Mouse (Mus musculus) stomach, embryonic 14.5 days (tissue): ENCODE measurements around the gene Mrpl12. TPM values are rescaled to one million over a fixed set of nuclear protein-coding genes. Genes with fewer than 3 reads are reported as not detected.

Experiments used
- ATAC-seq: fragments of 200-750 bp; cut with Nextera tagmentation; 2 replicates; pipeline ENCODE4 v1.8.0; 2017; ENCODE audit warnings: low read depth, moderate TSS enrichment; ENCODE audit not compliant: insufficient number of reproducible peaks, insufficient read depth, low FRiP score
- H3K27ac ChIP-seq: fragments of 300-500 bp; sonication (generic); 2 replicates; pipeline ENCODE4 v1.5.1; 2014; ENCODE audit warnings: mild to moderate bottlenecking, low read length, moderate library complexity, mixed read lengths
- H3K27me3 ChIP-seq: fragments of 300-500 bp; sonication (generic); 2 replicates; pipeline ENCODE4 v1.6.1; 2014; ENCODE audit warnings: low read length, control low read depth, mixed read lengths; ENCODE audit not compliant: control insufficient read depth, insufficient read depth
- H3K36me3 ChIP-seq: fragments of 300-500 bp; sonication (generic); 2 replicates; pipeline ENCODE4 v1.6.1; 2014; ENCODE audit warnings: mild to moderate bottlenecking, control low read depth, low read length, moderate library complexity, mixed read lengths; ENCODE audit not compliant: control insufficient read depth, insufficient read depth
- H3K4me1 ChIP-seq: fragments of 300-500 bp; sonication (generic); 2 replicates; pipeline ENCODE4 v1.6.1; 2014; ENCODE audit warnings: low read length, control low read depth, mixed read lengths; ENCODE audit not compliant: control insufficient read depth, insufficient read depth
- H3K4me2 ChIP-seq: fragments of 300-500 bp; sonication (generic); replicated peaks from 2 replicates; pipeline ENCODE4 v1.6.1; 2014; ENCODE audit warnings: low read depth, low read length, control low read depth
- H3K4me3 ChIP-seq: fragments of 300-500 bp; sonication (generic); 2 replicates; pipeline ENCODE4 v1.5.1; 2014; ENCODE audit warnings: low read depth, low read length, control low read depth
- H3K9ac ChIP-seq: fragments of 300-500 bp; sonication (generic); replicated peaks from 2 replicates; pipeline ENCODE4 v1.6.1; 2014; ENCODE audit warnings: low read depth, mild to moderate bottlenecking, control low read depth, low read length, moderate library complexity, mixed read lengths
- H3K9me3 ChIP-seq: fragments of 300-500 bp; sonication (generic); 2 replicates; pipeline ENCODE4 v1.6.1; 2016; ENCODE audit warnings: low read depth, low read length, control low read depth; ENCODE audit not compliant: control insufficient read depth
- WGBS: fragments of 180-500 bp; shearing (Covaris S2); extraction: QIAGEN DNeasy Blood & Tissue Kit; methylation state at CpG from one replicate; pipeline ENCODE4 v1.1.7; 2014; 5-methylcytosine and 5-hydroxymethylcytosine counted together
- polyA plus RNA-seq: library from polyadenylated mRNA; unstranded; fragments of >200 nt; fragmentation: Nextera tagmentation; extraction: Ambion mirVana; gene quantifications from 2 replicates; pipeline ENCODE4 v1.2.1, GENCODE M21; 2014

Mrpl12 gene
- polyA plus RNA-seq, 1 experiment from 2014 or later: 153 TPM

GRCm38 (mm10) chr11:120497436-120497835 lies 13.0 kb downstream of the Mrpl12 start:
- WGBS: 90% methylated on average over 3 of the region's 3 CpGs
- Histone ChIP-seq H3K36me3 (peaks cover 38% of the 10 kb centered on the region), H3K4me2 (no peak overlapping the region), H3K4me3 (no peak overlapping the region), H3K9me3 (no peaks in the 10 kb centered on the region), H3K27me3 (no peaks in the 10 kb centered on the region), H3K9ac (no peak overlapping the region), H3K27ac (no peak overlapping the region), H3K4me1 (peaks cover 10% of the 10 kb centered on the region)
- ATAC-seq: no peak

GRCm38 (mm10) chr11:120498226-120498625 lies 13.8 kb downstream of the Mrpl12 start:
- no peak for ATAC-seq
- H3K36me3 ChIP-seq: peaks cover 38% of the 10 kb centered on the region
- no peaks in the 10 kb centered on the region for H3K9me3 ChIP-seq
- peaks cover 5% of the 10 kb centered on the region for H3K4me1 ChIP-seq
- no peak overlapping the region for H3K27ac ChIP-seq
- no peaks in the 10 kb centered on the region for H3K27me3 ChIP-seq
- H3K4me3 ChIP-seq: no peak overlapping the region
- H3K9ac ChIP-seq: no peak overlapping the region
- 93% methylated on average over 12 of the region's 12 CpGs for WGBS
- H3K4me2 ChIP-seq: no peak overlapping the region

GRCm38 (mm10) chr11:120498891-120499290 lies 14.5 kb downstream of the Mrpl12 start:
- H3K4me3 ChIP-seq: no peak overlapping the region
- H3K4me1 ChIP-seq: no peaks in the 10 kb centered on the region
- 84% methylated on average over 5 of the region's 5 CpGs for WGBS
- no peak for ATAC-seq
- H3K27me3 ChIP-seq: no peaks in the 10 kb centered on the region
- no peak overlapping the region for H3K9ac ChIP-seq
- H3K27ac ChIP-seq: no peak overlapping the region; the same call in 1 of the 2 replicates
- H3K36me3 ChIP-seq: peaks cover 38% of the 10 kb centered on the region
- H3K9me3 ChIP-seq: no peaks in the 10 kb centered on the region
- no peak overlapping the region for H3K4me2 ChIP-seq

DNA sequence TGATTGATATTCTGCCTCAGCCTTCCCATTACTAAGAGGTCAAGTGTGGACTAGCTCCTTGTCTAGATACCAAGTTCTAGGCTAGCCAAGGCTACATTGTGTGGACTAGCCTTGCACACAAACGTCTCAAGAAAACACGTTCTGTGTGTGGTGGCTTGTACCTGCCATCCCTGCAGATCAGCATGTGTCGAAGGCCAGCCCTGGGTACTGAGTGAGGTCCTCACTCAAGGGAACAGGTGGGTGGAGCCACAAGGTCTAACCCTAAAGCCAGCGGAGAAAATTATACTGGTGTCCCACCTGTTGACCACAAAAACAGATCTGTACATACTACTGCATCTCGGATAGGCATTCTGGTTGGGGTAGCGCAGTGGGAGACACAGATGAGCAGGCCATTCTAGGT lies 15.5 kb downstream of the Mrpl12 start:
- Histone ChIP-seq H3K9me3 (no peaks in the 10 kb centered on the region), H3K27ac (peak overlapping the region; percentile 78; the same call in 1 of the 2 replicates), H3K27me3 (no peaks in the 10 kb centered on the region), H3K4me2 (no peak overlapping the region), H3K36me3 (peaks cover 34% of the 10 kb centered on the region), H3K4me3 (no peak overlapping the region), H3K4me1 (no peaks in the 10 kb centered on the region), H3K9ac (no peak overlapping the region)
- WGBS: 71% methylated on average over 6 of the region's 6 CpGs
- ATAC-seq: no peak

GRCm38 (mm10) chr11:120500357-120500756 lies 15.9 kb downstream of the Mrpl12 start:
- ATAC-seq: peak; percentile 57; the same call in 1 of the 2 replicates
- no peaks in the 10 kb centered on the region for H3K27me3 ChIP-seq
- H3K36me3 ChIP-seq: peaks cover 29% of the 10 kb centered on the region
- no peaks in the 10 kb centered on the region for H3K9me3 ChIP-seq
- 20% methylated on average over 3 of the region's 3 CpGs for WGBS
- peak overlapping the region; percentile 78; the same call in 1 of the 2 replicates for H3K27ac ChIP-seq
- H3K4me3 ChIP-seq: no peak overlapping the region
- no peak overlapping the region for H3K9ac ChIP-seq
- H3K4me1 ChIP-seq: no peaks in the 10 kb centered on the region
- H3K4me2 ChIP-seq: no peak overlapping the region

DNA sequence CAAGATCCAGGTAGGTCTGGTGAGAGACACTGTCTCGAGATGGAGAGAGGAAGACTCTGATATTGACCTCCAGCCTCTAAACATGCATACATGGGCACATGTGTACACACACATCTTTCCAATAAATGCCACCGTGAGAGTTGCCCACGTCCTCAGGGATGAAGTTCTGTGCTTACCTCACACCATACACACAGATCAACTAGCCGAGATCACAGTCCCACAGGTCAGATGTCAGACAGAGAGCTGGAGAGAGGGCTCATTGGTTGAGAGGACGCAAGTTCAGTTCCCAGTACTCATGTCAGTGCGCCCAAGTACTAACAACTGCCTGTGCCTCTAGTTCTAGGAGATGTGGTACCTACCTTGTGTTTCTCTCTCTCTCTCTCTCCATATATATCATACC lies 16.6 kb downstream of the Mrpl12 start:
- no peak overlapping the region; the same call in 1 of the 2 replicates for H3K27ac ChIP-seq
- no peak overlapping the region for H3K9ac ChIP-seq
- no peak overlapping the region for H3K4me3 ChIP-seq
- 58% methylated on average over 6 of the region's 6 CpGs for WGBS
- no peaks in the 10 kb centered on the region for H3K27me3 ChIP-seq
- H3K4me1 ChIP-seq: no peaks in the 10 kb centered on the region
- H3K4me2 ChIP-seq: no peak overlapping the region
- ATAC-seq: no peak
- peaks cover 23% of the 10 kb centered on the region for H3K36me3 ChIP-seq
- no peaks in the 10 kb centered on the region for H3K9me3 ChIP-seq

GRCm38 (mm10) chr11:120501701-120502100 lies 17.3 kb downstream of the Mrpl12 start:
- H3K4me1 ChIP-seq: peaks cover 4% of the 10 kb centered on the region; the same call in 1 of the 2 replicates
- H3K27me3 ChIP-seq: no peaks in the 10 kb centered on the region
- H3K4me3 ChIP-seq: no peak overlapping the region
- no peak for ATAC-seq
- WGBS: 89% methylated on average over 4 of the region's 4 CpGs
- no peaks in the 10 kb centered on the region for H3K9me3 ChIP-seq
- no peak overlapping the region for H3K9ac ChIP-seq
- H3K27ac ChIP-seq: no peak overlapping the region
- no peak overlapping the region for H3K4me2 ChIP-seq
- peaks cover 16% of the 10 kb centered on the region for H3K36me3 ChIP-seq

DNA sequence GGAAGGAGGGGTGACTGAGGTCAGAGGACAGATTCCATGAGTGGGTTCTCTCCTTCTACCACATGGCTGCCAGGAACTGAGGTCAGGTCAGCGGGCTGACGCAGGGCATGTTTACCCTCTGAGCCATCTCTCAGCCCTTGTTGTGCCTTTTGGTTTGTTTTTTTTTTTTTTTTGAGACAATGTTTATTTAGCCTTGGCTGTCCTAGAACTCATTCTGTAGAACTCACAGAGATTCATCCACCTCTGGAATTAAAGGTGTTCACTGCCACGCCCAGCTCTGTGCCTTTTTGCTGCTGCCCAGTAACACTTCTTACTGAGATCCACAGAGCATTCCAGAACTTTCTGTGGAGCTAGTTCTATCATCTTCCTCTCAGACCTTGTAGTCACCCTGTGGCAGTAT lies 21.2 kb downstream of the Mrpl12 start:
- Histone ChIP-seq H3K27me3 (no peaks in the 10 kb centered on the region), H3K4me1 (peaks cover 10% of the 10 kb centered on the region), H3K27ac (no peak overlapping the region), H3K4me2 (no peak overlapping the region), H3K9ac (no peak overlapping the region), H3K4me3 (no peak overlapping the region), H3K36me3 (no peaks in the 10 kb centered on the region), H3K9me3 (no peaks in the 10 kb centered on the region)
- WGBS: 77% methylated on average over 3 of the region's 3 CpGs
- no peak for ATAC-seq

GRCm38 (mm10) chr11:120506899-120507298 lies 22.5 kb downstream of the Mrpl12 start:
- Histone ChIP-seq H3K27ac (peak overlapping the region; percentile 77), H3K36me3 (no peaks in the 10 kb centered on the region), H3K27me3 (no peaks in the 10 kb centered on the region), H3K4me3 (no peak overlapping the region), H3K4me2 (no peak overlapping the region), H3K9ac (no peak overlapping the region), H3K9me3 (no peaks in the 10 kb centered on the region), H3K4me1 (peaks cover 10% of the 10 kb centered on the region)
- ATAC-seq: peak; percentile 51
- WGBS: 61% methylated on average over 4 of the region's 4 CpGs
